Mouse (Mus musculus) embryonic facial prominence, embryonic 10.5 days (tissue): ENCODE measurements at regions not wholly inside any gene's neighbourhood (a gene's known extent, or its start where the extent isn't known, plus 50 kb on each side); places are given as distances from the start of the nearest gene placed in this dataset.

Experiments
- DNase-seq: peaks from one replicate; pipeline ENCODE4 v3.0.0-alpha.2; 2017; ENCODE audit warnings: low spot score
- H3K27ac ChIP-seq: fragments of 300-500 bp; sonication (generic); replicated peaks from 2 replicates; pipeline ENCODE4 v1.5.1; 2016; ENCODE audit warnings: mild to moderate bottlenecking
- H3K27me3 ChIP-seq: fragments of 300-500 bp; sonication (generic); replicated peaks from 2 replicates; pipeline ENCODE4 v1.6.1; 2016; ENCODE audit warnings: low read depth, mild to moderate bottlenecking; ENCODE audit not compliant: poor library complexity, severe bottlenecking
- H3K36me3 ChIP-seq: fragments of 300-500 bp; sonication (generic); replicated peaks from 2 replicates; pipeline ENCODE4 v1.6.1; 2016; ENCODE audit warnings: mild to moderate bottlenecking, moderate library complexity
- H3K4me1 ChIP-seq: fragments of 300-500 bp; sonication (generic); 2 replicates; pipeline ENCODE4 v1.6.1; 2016
- H3K4me3 ChIP-seq: fragments of 300-500 bp; sonication (generic); 2 replicates; pipeline ENCODE4 v1.5.1; 2016; ENCODE audit warnings: mild to moderate bottlenecking, moderate library complexity
- H3K9me3 ChIP-seq: fragments of 300-500 bp; sonication (generic); 2 replicates; pipeline ENCODE4 v1.6.1; 2016; ENCODE audit warnings: mild to moderate bottlenecking
- WGBS: fragments of 180-500 bp; shearing (Covaris S2); methylation state at CpG from one replicate; pipeline ENCODE4 v1.1.7; 2016; 5-methylcytosine and 5-hydroxymethylcytosine counted together

DNA sequence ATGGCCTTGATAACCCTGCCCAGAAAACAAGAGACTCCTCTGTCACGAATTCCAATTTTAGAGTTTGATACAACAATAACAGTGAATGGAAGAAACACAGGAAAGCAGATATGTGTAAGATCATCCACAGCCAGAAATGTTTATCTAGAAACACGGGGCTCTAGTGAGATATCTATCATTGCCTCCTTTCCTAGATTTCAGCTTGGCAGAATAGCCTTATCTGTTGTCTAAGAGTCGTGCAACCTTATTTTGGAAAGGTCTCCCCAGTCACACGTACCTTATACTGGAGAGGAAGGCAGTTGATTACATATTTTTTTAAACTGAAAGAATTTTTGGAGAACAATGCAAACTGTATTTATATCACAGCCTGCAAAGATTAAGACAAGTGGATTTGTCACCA, 61.6 kb downstream of the Gm10295 start:
- no peaks in the 10 kb centered on the region for H3K27me3 ChIP-seq
- no peak for DNase-seq
- H3K27ac ChIP-seq: no peak overlapping the region
- no peaks in the 10 kb centered on the region for H3K9me3 ChIP-seq
- WGBS: 84% methylated on average over 4 of the region's 4 CpGs
- no peaks in the 10 kb centered on the region for H3K36me3 ChIP-seq
- H3K4me1 ChIP-seq: no peaks in the 10 kb centered on the region
- H3K4me3 ChIP-seq: no peak overlapping the region

GRCm38 (mm10) chr7:71289266-71289665, 62.0 kb downstream of the Gm10295 start:
- Histone ChIP-seq H3K27me3 (no peaks in the 10 kb centered on the region), H3K27ac (no peak overlapping the region), H3K4me3 (no peak overlapping the region), H3K4me1 (no peaks in the 10 kb centered on the region), H3K9me3 (no peaks in the 10 kb centered on the region), H3K36me3 (no peaks in the 10 kb centered on the region)
- 89% methylated on average over 5 of the region's 5 CpGs for WGBS
- no peak for DNase-seq

DNA sequence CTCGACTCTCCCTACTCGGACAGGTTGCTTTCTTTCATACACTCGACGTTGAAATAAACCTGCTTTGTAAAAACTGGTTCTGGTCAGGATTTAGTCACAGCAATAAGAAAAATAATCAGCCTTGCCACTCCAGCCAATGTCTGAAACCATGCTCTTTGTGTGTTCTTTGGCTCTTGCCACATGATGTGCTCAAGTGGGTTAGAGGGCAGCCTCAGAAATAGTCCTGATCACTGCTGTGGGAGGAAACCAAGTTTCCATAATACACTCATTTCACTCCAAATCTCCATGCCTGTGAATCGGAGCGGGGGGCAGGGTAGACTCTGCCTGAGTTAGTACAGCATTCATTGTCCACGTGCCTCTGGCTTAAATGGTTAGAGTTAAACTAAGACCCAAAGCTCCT, 63.8 kb downstream of the Gm10295 start:
- H3K4me1 ChIP-seq: no peaks in the 10 kb centered on the region
- no peak for DNase-seq
- no peaks in the 10 kb centered on the region for H3K27me3 ChIP-seq
- no peaks in the 10 kb centered on the region for H3K36me3 ChIP-seq
- WGBS: 88% methylated on average over 7 of the region's 7 CpGs
- no peak overlapping the region for H3K4me3 ChIP-seq
- no peaks in the 10 kb centered on the region; the same call in 1 of the 2 replicates for H3K9me3 ChIP-seq
- H3K27ac ChIP-seq: no peak overlapping the region

GRCm38 (mm10) chr7:71284246-71284645, 67.0 kb downstream of the Gm10295 start:
- Histone ChIP-seq H3K27ac (no peak overlapping the region), H3K9me3 (no peaks in the 10 kb centered on the region; the same call in 1 of the 2 replicates), H3K36me3 (no peaks in the 10 kb centered on the region), H3K4me1 (no peaks in the 10 kb centered on the region), H3K4me3 (no peak overlapping the region), H3K27me3 (no peaks in the 10 kb centered on the region)
- DNase-seq: no peak

GRCm38 (mm10) chr7:71283419-71283818, 67.9 kb downstream of the Gm10295 start:
- no peaks in the 10 kb centered on the region for H3K4me1 ChIP-seq
- H3K27me3 ChIP-seq: no peaks in the 10 kb centered on the region
- WGBS: 89% methylated on average over 3 of the region's 3 CpGs
- H3K36me3 ChIP-seq: no peaks in the 10 kb centered on the region
- H3K4me3 ChIP-seq: no peak overlapping the region
- no peak for DNase-seq
- H3K27ac ChIP-seq: no peak overlapping the region
- no peaks in the 10 kb centered on the region; the same call in 1 of the 2 replicates for H3K9me3 ChIP-seq

DNA sequence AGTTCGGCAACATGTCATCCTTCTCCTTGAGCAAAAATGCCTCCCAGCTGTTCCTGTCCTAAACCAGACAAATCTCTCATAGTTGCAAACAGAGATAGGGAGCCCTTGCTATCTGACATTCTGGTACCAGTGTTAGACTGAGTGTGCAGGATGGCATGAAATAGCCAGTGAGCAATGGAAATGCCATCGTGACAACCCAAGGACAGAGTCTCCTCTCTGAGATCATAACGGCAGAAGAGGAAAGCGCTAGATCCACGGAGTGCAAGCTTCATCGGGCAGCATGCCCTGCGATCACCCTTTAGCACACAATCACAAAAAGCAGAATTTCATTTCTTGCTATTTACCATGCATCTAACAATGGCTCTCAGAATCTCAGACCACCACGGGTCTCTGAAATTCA, 85.2 kb downstream of the Gm10295 start:
- Histone ChIP-seq H3K4me3 (no peak overlapping the region), H3K9me3 (no peaks in the 10 kb centered on the region), H3K4me1 (no peaks in the 10 kb centered on the region), H3K27me3 (no peaks in the 10 kb centered on the region), H3K27ac (no peak overlapping the region), H3K36me3 (no peaks in the 10 kb centered on the region)
- WGBS: 88% methylated on average over 8 of the region's 8 CpGs
- no peak for DNase-seq

GRCm38 (mm10) chr7:71264115-71264514, 87.2 kb downstream of the Gm10295 start:
- 57% methylated on average over 1 of the region's 1 CpGs for WGBS
- no peak for DNase-seq
- no peaks in the 10 kb centered on the region for H3K9me3 ChIP-seq
- H3K27ac ChIP-seq: no peak overlapping the region
- no peaks in the 10 kb centered on the region for H3K36me3 ChIP-seq
- no peaks in the 10 kb centered on the region for H3K27me3 ChIP-seq
- no peaks in the 10 kb centered on the region for H3K4me1 ChIP-seq
- H3K4me3 ChIP-seq: no peak overlapping the region

- Histone ChIP-seq H3K27ac (no peak overlapping the region), H3K4me1 (no peaks in the 10 kb centered on the region), H3K27me3 (no peaks in the 10 kb centered on the region), H3K4me3 (no peak overlapping the region), H3K36me3 (no peaks in the 10 kb centered on the region), H3K9me3 (no peaks in the 10 kb centered on the region)
- no peak for DNase-seq
- WGBS: 80% methylated on average over 2 of the region's 2 CpGs
These were observed 101.6 kb downstream of the Gm10295 start for GRCm38 (mm10) chr7:71249669-71250068.

GRCm38 (mm10) chr7:71249216-71249615, 102.1 kb downstream of the Gm10295 start:
- 74% methylated on average over 5 of the region's 5 CpGs for WGBS

GRCm38 (mm10) chr7:71247922-71248321, 103.4 kb downstream of the Gm10295 start:
- whole genome bisulfite sequencing: 73% methylated on average over 5 of the region's 5 CpGs
- no peak overlapping the region for H3K27ac ChIP-seq
- no peak overlapping the region for H3K4me3 ChIP-seq
- no peaks in the 10 kb centered on the region for H3K36me3 ChIP-seq
- no peak for DNase-seq
- H3K9me3 ChIP-seq: no peaks in the 10 kb centered on the region
- H3K27me3 ChIP-seq: no peaks in the 10 kb centered on the region
- no peaks in the 10 kb centered on the region for H3K4me1 ChIP-seq

More at GRCm38 (mm10) chr7:71249216-71249615, 102.1 kb downstream of the Gm10295 start:
- Histone ChIP-seq H3K36me3 (no peaks in the 10 kb centered on the region), H3K4me1 (no peaks in the 10 kb centered on the region), H3K9me3 (no peaks in the 10 kb centered on the region), H3K4me3 (no peak overlapping the region), H3K27ac (no peak overlapping the region), H3K27me3 (no peaks in the 10 kb centered on the region)
- no peak for DNase-seq

DNA sequence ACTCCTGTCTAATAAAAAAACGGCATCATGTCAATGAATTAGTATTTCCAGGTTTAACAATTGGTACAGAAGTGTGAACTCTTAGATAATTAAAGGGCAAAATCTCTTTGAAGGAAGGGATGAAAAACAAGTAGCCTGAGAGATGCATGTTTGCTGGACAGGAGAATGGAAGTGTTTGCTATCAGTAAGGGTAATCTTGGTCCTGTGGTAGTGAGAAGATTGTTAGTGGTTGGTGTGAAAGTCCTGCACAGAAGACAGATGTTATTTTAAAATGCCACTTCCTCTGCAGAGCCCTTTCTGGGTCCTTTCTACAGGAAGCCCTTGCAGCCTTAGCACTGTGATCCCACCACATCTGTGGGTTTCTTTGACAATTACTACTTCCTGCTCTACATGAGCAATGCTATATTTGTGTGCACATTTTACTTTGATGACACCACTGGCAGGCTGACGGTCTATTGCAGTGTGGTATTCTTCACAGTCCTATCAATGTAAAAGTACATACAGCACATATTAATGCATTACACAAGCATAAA, 108.8 kb downstream of the Gm10295 start:
- 87% methylated on average over 2 of the region's 2 CpGs for WGBS
- H3K4me3 ChIP-seq: no peak overlapping the region
- no peaks in the 10 kb centered on the region for H3K4me1 ChIP-seq
- no peak overlapping the region for H3K27ac ChIP-seq
- H3K27me3 ChIP-seq: no peaks in the 10 kb centered on the region
- DNase-seq: no peak
- no peaks in the 10 kb centered on the region for H3K36me3 ChIP-seq
- H3K9me3 ChIP-seq: no peaks in the 10 kb centered on the region

GRCm38 (mm10) chr7:71239207-71239606, 112.1 kb downstream of the Gm10295 start:
- no peak overlapping the region for H3K4me3 ChIP-seq
- 93% methylated on average over 3 of the region's 3 CpGs for WGBS
- H3K36me3 ChIP-seq: no peaks in the 10 kb centered on the region
- H3K27me3 ChIP-seq: no peaks in the 10 kb centered on the region
- no peaks in the 10 kb centered on the region for H3K9me3 ChIP-seq
- DNase-seq: no peak
- H3K4me1 ChIP-seq: peaks cover 18% of the 10 kb centered on the region
- H3K27ac ChIP-seq: no peak overlapping the region

DNA sequence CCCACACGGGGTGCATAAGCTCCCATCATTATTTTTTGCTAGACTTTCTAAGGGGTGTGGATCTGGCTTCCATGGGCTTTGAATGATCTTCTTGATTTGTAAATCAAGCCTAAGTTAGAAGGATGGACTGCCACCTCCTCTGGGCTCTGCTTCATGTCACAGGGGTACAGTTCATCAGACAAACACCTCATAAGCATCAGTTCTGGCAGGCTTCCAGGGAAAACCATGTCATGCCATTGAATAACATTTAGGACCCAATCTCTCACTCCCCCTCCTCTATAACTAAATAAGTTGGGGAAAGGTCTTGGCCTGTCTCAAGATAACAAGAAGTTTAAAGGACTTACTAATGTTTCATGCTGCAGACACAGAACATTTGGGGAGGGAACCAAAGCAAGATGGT, 115.0 kb downstream of the Gm10295 start:
- no peak overlapping the region for H3K4me3 ChIP-seq
- H3K4me1 ChIP-seq: peaks cover 27% of the 10 kb centered on the region
- DNase-seq: no peak
- no peaks in the 10 kb centered on the region for H3K36me3 ChIP-seq
- H3K27me3 ChIP-seq: no peaks in the 10 kb centered on the region
- 83% methylated on average over 1 of the region's 1 CpGs for WGBS
- no peaks in the 10 kb centered on the region for H3K9me3 ChIP-seq
- no peak overlapping the region for H3K27ac ChIP-seq
